Mouse (Mus musculus): ENCODE measurements at regions not wholly inside any gene's neighbourhood (a gene's known extent, or its start where the extent isn't known, plus 50 kb on each side); places are given as distances from the start of the nearest gene placed in this dataset.

- Histone ChIP-seq H3K4me3 (ENCODE audit: low read depth, low read length) (no peak overlapping the region), H3K27ac (ENCODE audit: low read length) (no peak overlapping the region), H3K9ac (ENCODE audit: low read depth, low read length) (no peak overlapping the region), H3K9me3 (replicated peaks; ENCODE audit: control insufficient read depth, low read length, poor library complexity, severe bottlenecking) (no peaks in the 10 kb centered on the region), H3K36me3 (ENCODE audit: control insufficient read depth, insufficient read depth, low read length) (no peaks in the 10 kb centered on the region), H3K27me3 (ENCODE audit: control insufficient read depth, insufficient read depth, low read depth, low read length) (no peaks in the 10 kb centered on the region), H3K4me2 (ENCODE audit: low read length) (no peak overlapping the region), H3K4me1 (ENCODE audit: control insufficient read depth, insufficient read depth, low read length) (no peaks in the 10 kb centered on the region)
- 94% methylated on average over 3 of the region's 3 CpGs for WGBS
- ATAC-seq, result no peak
Measured at GRCm38 (mm10) chr6:117015461-117015860, 152.9 kb upstream of the Cxcl12 start.

GRCm38 (mm10) chr6:117021851-117022250 lies 146.5 kb upstream of the Cxcl12 start:
- Histone ChIP-seq H3K36me3 (ENCODE audit: control insufficient read depth, insufficient read depth, low read length) (no peaks in the 10 kb centered on the region), H3K27ac (ENCODE audit: low read length) (no peak overlapping the region), H3K4me3 (ENCODE audit: low read depth, low read length) (no peak overlapping the region), H3K9ac (ENCODE audit: low read depth, low read length) (no peak overlapping the region), H3K27me3 (ENCODE audit: control insufficient read depth, insufficient read depth, low read depth, low read length) (no peaks in the 10 kb centered on the region), H3K4me1 (ENCODE audit: control insufficient read depth, insufficient read depth, low read length) (no peaks in the 10 kb centered on the region), H3K4me2 (ENCODE audit: low read length) (no peak overlapping the region), H3K9me3 (replicated peaks; ENCODE audit: control insufficient read depth, low read length, poor library complexity, severe bottlenecking) (no peaks in the 10 kb centered on the region)
- WGBS, result 88% methylated on average over 10 of the region's 10 CpGs
- ATAC-seq, result no peak

- no peak overlapping the region for H3K9ac ChIP-seq (ENCODE audit: low read depth, low read length)
- no peak overlapping the region for H3K4me3 ChIP-seq (ENCODE audit: low read depth, low read length)
- WGBS, result 75% methylated on average over 8 of the region's 8 CpGs
- no peak overlapping the region for H3K4me2 ChIP-seq (ENCODE audit: low read length)
- ATAC-seq, result no peak
- H3K27me3 ChIP-seq (ENCODE audit: control insufficient read depth, insufficient read depth, low read depth, low read length), result no peaks in the 10 kb centered on the region
- H3K27ac ChIP-seq (ENCODE audit: low read length), result no peak overlapping the region
- H3K36me3 ChIP-seq (ENCODE audit: control insufficient read depth, insufficient read depth, low read length), result no peaks in the 10 kb centered on the region
- no peaks in the 10 kb centered on the region for H3K4me1 ChIP-seq (ENCODE audit: control insufficient read depth, insufficient read depth, low read length)
- H3K9me3 ChIP-seq (replicated peaks; ENCODE audit: control insufficient read depth, low read length, poor library complexity, severe bottlenecking), result no peaks in the 10 kb centered on the region
Measured at GRCm38 (mm10) chr6:117032042-117032746, 136.1 kb upstream of the Cxcl12 start.

- no peak overlapping the region for H3K4me3 ChIP-seq (ENCODE audit: low read depth, low read length)
- WGBS, result 86% methylated on average over 2 of the region's 2 CpGs
- no peak overlapping the region for H3K4me2 ChIP-seq (ENCODE audit: low read length)
- ATAC-seq, result no peak
- no peaks in the 10 kb centered on the region for H3K27me3 ChIP-seq (ENCODE audit: control insufficient read depth, insufficient read depth, low read depth, low read length)
- no peak overlapping the region for H3K9ac ChIP-seq (ENCODE audit: low read depth, low read length)
- no peak overlapping the region for H3K27ac ChIP-seq (ENCODE audit: low read length)
- no peaks in the 10 kb centered on the region for H3K4me1 ChIP-seq (ENCODE audit: control insufficient read depth, insufficient read depth, low read length)
- no peaks in the 10 kb centered on the region for H3K9me3 ChIP-seq (replicated peaks; ENCODE audit: control insufficient read depth, low read length, poor library complexity, severe bottlenecking)
- no peaks in the 10 kb centered on the region for H3K36me3 ChIP-seq (ENCODE audit: control insufficient read depth, insufficient read depth, low read length)
Measured at GRCm38 (mm10) chr6:117043744-117044143, 124.6 kb upstream of the Cxcl12 start.

GRCm38 (mm10) chr6:117049459-117050010 lies 118.8 kb upstream of the Cxcl12 start:
- Histone ChIP-seq H3K9ac (ENCODE audit: low read depth, low read length) (no peak overlapping the region), H3K4me2 (ENCODE audit: low read length) (no peak overlapping the region), H3K27me3 (ENCODE audit: control insufficient read depth, insufficient read depth, low read depth, low read length) (no peaks in the 10 kb centered on the region), H3K36me3 (ENCODE audit: control insufficient read depth, insufficient read depth, low read length) (no peaks in the 10 kb centered on the region), H3K9me3 (replicated peaks; ENCODE audit: control insufficient read depth, low read length, poor library complexity, severe bottlenecking) (no peaks in the 10 kb centered on the region), H3K4me3 (ENCODE audit: low read depth, low read length) (no peak overlapping the region), H3K4me1 (ENCODE audit: control insufficient read depth, insufficient read depth, low read length) (no peaks in the 10 kb centered on the region), H3K27ac (ENCODE audit: low read length) (no peak overlapping the region)
- WGBS, result 60% methylated on average over 14 of the region's 14 CpGs
- ATAC-seq, result no peak

- H3K4me2 ChIP-seq (ENCODE audit: low read length), result no peak overlapping the region
- no peaks in the 10 kb centered on the region for H3K27me3 ChIP-seq (ENCODE audit: control insufficient read depth, insufficient read depth, low read depth, low read length)
- no peaks in the 10 kb centered on the region for H3K4me1 ChIP-seq (ENCODE audit: control insufficient read depth, insufficient read depth, low read length)
- ATAC-seq, result no peak
- H3K36me3 ChIP-seq (ENCODE audit: control insufficient read depth, insufficient read depth, low read length), result no peaks in the 10 kb centered on the region
- no peak overlapping the region for H3K9ac ChIP-seq (ENCODE audit: low read depth, low read length)
- H3K4me3 ChIP-seq (ENCODE audit: low read depth, low read length), result no peak overlapping the region
- H3K9me3 ChIP-seq (replicated peaks; ENCODE audit: control insufficient read depth, low read length, poor library complexity, severe bottlenecking), result no peaks in the 10 kb centered on the region
- no peak overlapping the region for H3K27ac ChIP-seq (ENCODE audit: low read length)
- WGBS, result 91% methylated on average over 3 of the region's 3 CpGs
Measured at GRCm38 (mm10) chr6:117060688-117061087, 107.6 kb upstream of the Cxcl12 start.

GRCm38 (mm10) chr6:117067541-117068305 lies 100.6 kb upstream of the Cxcl12 start:
- WGBS, result 78% methylated on average over 9 of the region's 9 CpGs
- no peak overlapping the region for H3K4me2 ChIP-seq (ENCODE audit: low read length)
- no peaks in the 10 kb centered on the region for H3K36me3 ChIP-seq (ENCODE audit: control insufficient read depth, insufficient read depth, low read length)
- no peak overlapping the region for H3K9ac ChIP-seq (ENCODE audit: low read depth, low read length)
- no peaks in the 10 kb centered on the region for H3K9me3 ChIP-seq (replicated peaks; ENCODE audit: control insufficient read depth, low read length, poor library complexity, severe bottlenecking)
- ATAC-seq, result no peak
- H3K27ac ChIP-seq (ENCODE audit: low read length), result no peak overlapping the region
- no peak overlapping the region for H3K4me3 ChIP-seq (ENCODE audit: low read depth, low read length)
- H3K27me3 ChIP-seq (ENCODE audit: control insufficient read depth, insufficient read depth, low read depth, low read length), result no peaks in the 10 kb centered on the region
- no peaks in the 10 kb centered on the region for H3K4me1 ChIP-seq (ENCODE audit: control insufficient read depth, insufficient read depth, low read length)

- WGBS, result 77% methylated on average over 6 of the region's 6 CpGs
- H3K27me3 ChIP-seq (ENCODE audit: control insufficient read depth, insufficient read depth, low read depth, low read length), result no peaks in the 10 kb centered on the region
- H3K4me2 ChIP-seq (ENCODE audit: low read length), result no peak overlapping the region
- H3K4me3 ChIP-seq (ENCODE audit: low read depth, low read length), result no peak overlapping the region
- H3K27ac ChIP-seq (ENCODE audit: low read length), result no peak overlapping the region
- no peak overlapping the region for H3K9ac ChIP-seq (ENCODE audit: low read depth, low read length)
- H3K4me1 ChIP-seq (ENCODE audit: control insufficient read depth, insufficient read depth, low read length), result no peaks in the 10 kb centered on the region
- no peaks in the 10 kb centered on the region for H3K9me3 ChIP-seq (replicated peaks; ENCODE audit: control insufficient read depth, low read length, poor library complexity, severe bottlenecking)
- ATAC-seq, result no peak
- H3K36me3 ChIP-seq (ENCODE audit: control insufficient read depth, insufficient read depth, low read length), result no peaks in the 10 kb centered on the region
Measured at GRCm38 (mm10) chr6:117071311-117071710, 97.0 kb upstream of the Cxcl12 start.

- Histone ChIP-seq H3K4me3 (ENCODE audit: low read depth, low read length) (no peak overlapping the region), H3K4me2 (ENCODE audit: low read length) (no peak overlapping the region), H3K4me1 (ENCODE audit: control insufficient read depth, insufficient read depth, low read length) (no peaks in the 10 kb centered on the region), H3K27me3 (ENCODE audit: control insufficient read depth, insufficient read depth, low read depth, low read length) (no peaks in the 10 kb centered on the region), H3K9ac (ENCODE audit: low read depth, low read length) (no peak overlapping the region), H3K9me3 (replicated peaks; ENCODE audit: control insufficient read depth, low read length, poor library complexity, severe bottlenecking) (no peaks in the 10 kb centered on the region), H3K27ac (ENCODE audit: low read length) (no peak overlapping the region), H3K36me3 (ENCODE audit: control insufficient read depth, insufficient read depth, low read length) (no peaks in the 10 kb centered on the region)
- WGBS, result 82% methylated on average over 8 of the region's 8 CpGs
- ATAC-seq, result no peak
Measured at GRCm38 (mm10) chr6:117071857-117072256, 96.5 kb upstream of the Cxcl12 start.

Data from midbrain, embryonic 16.5 days (tissue).